Mouse (Mus musculus): ENCODE results near the gene Scn3a. TPM values are rescaled to one million over a fixed set of nuclear protein-coding genes. Genes with fewer than 3 reads are reported as not detected.

Gene Scn3a
- polyA plus RNA-seq (2012; ENCODE audit: low replicate concordance): not detected in 2 replicates

DNA sequence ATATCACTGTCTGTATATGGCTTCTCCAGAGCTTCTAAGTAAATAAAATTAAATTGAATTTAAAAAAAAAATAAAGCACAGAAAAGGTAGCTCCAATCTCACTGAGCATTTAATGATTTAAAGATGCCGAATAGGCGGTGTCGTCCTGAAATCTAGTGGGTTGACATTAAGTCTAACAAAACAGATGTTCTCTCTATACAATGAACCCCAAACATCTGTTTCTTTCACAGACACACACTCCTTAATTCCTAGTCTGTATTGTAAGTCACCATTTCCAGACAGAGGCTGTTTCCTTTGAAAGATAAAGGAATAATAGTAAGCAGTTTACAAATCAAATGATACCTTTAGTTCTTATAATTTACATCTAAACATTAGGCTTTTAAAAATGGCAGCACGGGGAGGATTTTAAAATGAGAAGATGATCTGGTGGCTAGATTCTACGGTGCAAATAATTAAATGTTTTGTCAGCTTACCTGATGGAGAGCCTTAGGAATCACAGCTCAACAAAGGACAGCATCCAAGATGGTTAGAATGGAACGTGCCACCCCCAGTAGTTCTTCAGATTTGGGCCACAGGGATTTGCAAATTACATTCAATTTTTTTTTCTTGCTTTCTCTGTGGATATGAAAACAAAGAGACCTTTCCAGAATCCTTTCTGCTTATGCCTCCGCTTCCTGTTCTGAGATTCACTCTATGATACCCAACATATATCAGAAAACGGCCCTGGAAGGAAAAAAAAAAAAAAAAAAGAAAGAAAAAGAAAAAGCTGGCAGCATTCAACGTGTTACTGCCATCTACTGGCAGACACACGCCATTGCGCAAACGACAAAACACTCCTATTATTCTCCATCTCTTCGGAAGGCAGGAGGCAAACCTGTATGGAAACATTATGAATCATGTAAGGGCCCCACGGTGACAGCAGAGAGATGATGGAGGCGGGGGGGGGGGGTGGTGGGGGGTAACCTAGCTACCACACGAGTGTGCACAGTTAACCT, at the start of gene Scn3a:
Gene Scn3a, minus strand, starts transcription at position 835 of the 995 bp plus-strand sequence.

Other genes with a start within 250 kb of the Scn3a start
- not detected in 2 replicates for gene Slc38a11, start 203.6 kb downstream of the Scn3a start, polyA plus RNA-seq (2012; ENCODE audit: low replicate concordance)
- gene Scn2a, start 53.1 kb upstream of the Scn3a start, polyA plus RNA-seq (2012; ENCODE audit: low replicate concordance): not detected in 2 replicates

Data from leukemia stem cell, adult 10-12 weeks (primary cell).